Mouse (Mus musculus) heart, adult 2 months (tissue): Measurements from ENCODE around the gene Prkcz.

Experiments used
- CTCF ChIP-seq: fragments of 200-600 bp; IDR thresholded peaks from 2 replicates; pipeline ENCODE4 v1.8.1; 2022; ENCODE audit warnings: antibody characterized with exemption, mild to moderate bottlenecking, moderate library complexity
- POLR2A ChIP-seq: fragments of 200-500 bp; IDR thresholded peaks from 2 replicates; pipeline ENCODE4 v1.6.1; 2011; ENCODE audit warnings: mild to moderate bottlenecking, low read depth, low read length, control low read depth; ENCODE audit not compliant: insufficient read depth

DNA sequence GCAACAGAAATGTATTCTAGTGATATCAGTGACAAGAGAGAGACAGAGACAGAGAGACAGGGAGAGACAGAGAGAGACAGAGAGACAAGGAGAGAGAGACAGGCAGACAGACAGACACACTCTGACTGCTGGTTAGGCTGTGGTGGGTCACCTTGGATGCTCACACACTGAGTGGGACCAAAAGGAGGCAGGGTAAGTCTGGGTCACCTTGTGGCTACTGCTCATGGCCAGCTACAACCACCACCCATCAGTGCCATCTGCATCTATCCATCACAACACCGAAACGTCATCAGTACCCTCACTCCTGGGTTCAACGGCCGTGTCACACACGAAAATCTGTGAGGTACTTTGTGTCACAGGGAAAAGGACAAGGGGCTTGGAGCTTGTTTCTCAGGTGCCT is 53.6 kb downstream of the Prkcz start:
- TF ChIP-seq POLR2A (no peak), CTCF (no peak)
